ENCODE assay signal across 8 mouse cellular contexts in the genomic region with DNA sequence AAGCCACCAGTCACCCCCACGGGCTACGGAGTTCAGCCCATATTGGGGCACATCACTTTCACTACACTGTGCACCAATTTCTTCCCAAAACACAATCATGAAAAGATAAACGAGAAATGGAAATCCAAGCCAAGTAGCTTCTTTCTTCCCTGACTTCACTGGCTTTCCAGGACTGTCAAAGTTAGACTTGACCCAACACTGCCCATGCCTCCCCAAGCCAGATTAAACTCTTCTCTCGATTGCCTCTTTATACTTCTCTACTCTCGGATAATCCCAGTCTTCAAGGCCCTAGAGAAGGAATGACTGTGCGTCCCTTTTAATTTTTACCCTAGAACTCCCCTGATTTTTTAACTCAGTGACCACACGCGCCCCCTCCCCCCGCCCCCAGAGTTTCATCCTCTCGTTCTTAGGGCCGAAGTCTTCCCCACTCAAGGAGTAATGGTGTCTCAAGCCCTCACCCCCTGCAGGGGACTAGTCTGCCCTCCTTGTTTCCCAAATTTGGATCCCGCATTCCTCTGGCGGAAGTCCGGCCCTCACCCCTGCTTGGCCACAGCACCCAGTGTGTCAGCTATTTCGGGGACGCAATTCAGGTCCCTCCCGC. TPM values are rescaled to one million over a fixed set of nuclear protein-coding genes. Genes with fewer than 3 reads are reported as not detected.
A peak's percentile ranks its signal among the peaks of the same experiment; 100 is the strongest.
DNase-seq lines count a peak whose midpoint lies in the region; ATAC-seq and TF ChIP-seq lines count a peak whose summit lies in the region.

No protein-coding gene starts in this region.

- no peak for TF ChIP-seq POLR2A in cortical plate, adult 2 months (IDR thresholded peaks at IDR 0.05; ENCODE audit: extremely low read depth, insufficient read depth, low read length)

- WGBS in kidney, embryonic 15.5 days: 3% methylated on average over 17 of the region's 17 CpGs
- WGBS in hindbrain, embryonic 15.5 days: 6% methylated on average over 17 of the region's 17 CpGs
- 5% methylated on average over 17 of the region's 17 CpGs for WGBS in midbrain, postnatal 0 days

- no peaks in the 10 kb centered on the region for H3K27me3 ChIP-seq in kidney, embryonic 15.5 days
- H3K27me3 ChIP-seq in hindbrain, embryonic 15.5 days: no peaks in the 10 kb centered on the region
- no peaks in the 10 kb centered on the region for H3K27me3 ChIP-seq in midbrain, postnatal 0 days (ENCODE audit: insufficient read depth, low read length)

- TF ChIP-seq CTCF in cortical plate, adult 2 months (IDR thresholded peaks at IDR 0.05; ENCODE audit: extremely low read depth, insufficient read depth, low read length): no peak
- no peak for TF ChIP-seq CTCF in midbrain, postnatal 0 days (IDR thresholded peaks at IDR 0.05)

- peak overlapping the region; percentile 77 for H3K27ac ChIP-seq in kidney, embryonic 15.5 days
- no peak overlapping the region for H3K27ac ChIP-seq in cortical plate, adult 2 months (ENCODE audit: insufficient read depth, low read length)
- peak overlapping the region; percentile 88 for H3K27ac ChIP-seq in hindbrain, embryonic 15.5 days (replicated peaks)
- peak overlapping the region; percentile 85 for H3K27ac ChIP-seq in midbrain, postnatal 0 days (ENCODE audit: low read depth, low read length)

- H3K9me3 ChIP-seq in kidney, embryonic 15.5 days (replicated peaks): no peaks in the 10 kb centered on the region
- H3K9me3 ChIP-seq in hindbrain, embryonic 15.5 days: no peaks in the 10 kb centered on the region
- no peaks in the 10 kb centered on the region for H3K9me3 ChIP-seq in midbrain, postnatal 0 days (ENCODE audit: low read length)

- peaks cover 25% of the 10 kb centered on the region for H3K4me1 ChIP-seq in kidney, embryonic 15.5 days
- H3K4me1 ChIP-seq in cortical plate, adult 2 months (ENCODE audit: control insufficient read depth, insufficient read depth, low read length): peaks cover 6% of the 10 kb centered on the region; the same call in 1 of the 2 replicates
- peaks cover 23% of the 10 kb centered on the region for H3K4me1 ChIP-seq in hindbrain, embryonic 15.5 days (replicated peaks)
- H3K4me1 ChIP-seq in midbrain, postnatal 0 days (ENCODE audit: insufficient read depth, low read length): no peaks in the 10 kb centered on the region

- peak overlapping the region; percentile 67 for H3K4me3 ChIP-seq in kidney, embryonic 15.5 days (replicated peaks)
- H3K4me3 ChIP-seq in cortical plate, adult 2 months (ENCODE audit: insufficient read depth, low read length): peak overlapping the region; percentile 50
- peak overlapping the region; percentile 73 for H3K4me3 ChIP-seq in hindbrain, embryonic 15.5 days
- H3K4me3 ChIP-seq in midbrain, postnatal 0 days (ENCODE audit: low read depth, low read length): peak overlapping the region; percentile 69

- peak overlapping the region; percentile 69 for H3K4me2 ChIP-seq in kidney, embryonic 15.5 days
- peak overlapping the region; percentile 62 for H3K4me2 ChIP-seq in hindbrain, embryonic 15.5 days
- H3K4me2 ChIP-seq in midbrain, postnatal 0 days (ENCODE audit: low read depth, low read length, poor library complexity, severe bottlenecking): peak overlapping the region; percentile 70

- no peak for DNase-seq in kidney, postnatal 36 days
- no peak for DNase-seq in midbrain, postnatal 0 days (ENCODE audit: low spot score)
- DNase-seq in urinary bladder, postnatal 25 days (ENCODE audit: low spot score): no peak
- DNase-seq in B cell, adult 2 months: no peak

- H3K36me3 ChIP-seq in kidney, embryonic 15.5 days: peaks cover 40% of the 10 kb centered on the region
- peaks cover 33% of the 10 kb centered on the region for H3K36me3 ChIP-seq in hindbrain, embryonic 15.5 days
- peaks cover 27% of the 10 kb centered on the region for H3K36me3 ChIP-seq in midbrain, postnatal 0 days (ENCODE audit: insufficient read depth, low read length)

- peak overlapping the region; percentile 66 for H3K9ac ChIP-seq in kidney, embryonic 15.5 days
- peak overlapping the region; percentile 64 for H3K9ac ChIP-seq in hindbrain, embryonic 15.5 days
- H3K9ac ChIP-seq in midbrain, postnatal 0 days (replicated peaks; ENCODE audit: low read length, poor library complexity, severe bottlenecking): peak overlapping the region; percentile 70

- ATAC-seq in kidney, embryonic 15.5 days (replicated peaks; ENCODE audit: low FRiP score): peak; percentile 69
- ATAC-seq in hindbrain, embryonic 15.5 days (ENCODE audit: low FRiP score, low read depth): no peak
- peak; percentile 50 for ATAC-seq in midbrain, postnatal 0 days (ENCODE audit: low FRiP score)
- ATAC-seq in granulocyte monocyte progenitor cell, adult 5-6 weeks (replicated peaks; ENCODE audit: poor library complexity, severe bottlenecking): no peak

RNA-seq across cellular contexts. Expression of a gene that starts 0.5 kb away (rescaled TPM):
- polyA plus RNA-seq in kidney, embryonic 15.5 days (2015; fragmentation: Nextera tagmentation; extraction: Ambion mirVana): 101 and 104 TPM in 2 replicates
- 52.6 and 54.8 TPM in 2 replicates for polyA plus RNA-seq in cortical plate, adult 2 months (2012; rRNA removed)
- polyA plus RNA-seq in hindbrain, embryonic 15.5 days (2015; fragmentation: Nextera tagmentation; extraction: Ambion mirVana): 89.7 and 101 TPM in 2 replicates
- 79.6 and 92.9 TPM in 2 replicates for total RNA-seq in midbrain, postnatal 0 days (2014; rRNA removed)
- polyA plus RNA-seq in midbrain, postnatal 0 days (2015; fragmentation: Nextera tagmentation; extraction: Ambion mirVana): 83.4 and 85.2 TPM in 2 replicates
- total RNA-seq in granulocyte monocyte progenitor cell, adult 5-6 weeks (2014; fragmentation: Nextera tagmentation): 69.5 and 89.4 TPM in 2 replicates
- 57.4 and 68.2 TPM in 2 replicates for total RNA-seq in granulocyte monocyte progenitor cell, adult 5-6 weeks (2017)

RNA-seq across cellular contexts. Expression of a gene that starts 37.6 kb away (rescaled TPM):
- polyA plus RNA-seq in kidney, embryonic 15.5 days (2015; fragmentation: Nextera tagmentation; extraction: Ambion mirVana): 50.7 and 53.2 TPM in 2 replicates
- 3.7 and 3.8 TPM in 2 replicates for polyA plus RNA-seq in cortical plate, adult 2 months (2012; rRNA removed)
- 19.0 TPM in 2 replicates for polyA plus RNA-seq in hindbrain, embryonic 15.5 days (2015; fragmentation: Nextera tagmentation; extraction: Ambion mirVana)
- 13.3 and 13.7 TPM in 2 replicates for total RNA-seq in midbrain, postnatal 0 days (2014; rRNA removed)
- 13.2 and 14.3 TPM in 2 replicates for polyA plus RNA-seq in midbrain, postnatal 0 days (2015; fragmentation: Nextera tagmentation; extraction: Ambion mirVana)
- 70.3 and 79.6 TPM in 2 replicates for total RNA-seq in granulocyte monocyte progenitor cell, adult 5-6 weeks (2014; fragmentation: Nextera tagmentation)
- total RNA-seq in granulocyte monocyte progenitor cell, adult 5-6 weeks (2017): 85.8 and 93.8 TPM in 2 replicates

RNA-seq across cellular contexts. Expression of a gene that starts 40.9 kb away (rescaled TPM):
- polyA plus RNA-seq in kidney, embryonic 15.5 days (2015; fragmentation: Nextera tagmentation; extraction: Ambion mirVana): 6.3 and 6.8 TPM in 2 replicates
- polyA plus RNA-seq in cortical plate, adult 2 months (2012; rRNA removed): 6.0 and 7.9 TPM in 2 replicates
- polyA plus RNA-seq in hindbrain, embryonic 15.5 days (2015; fragmentation: Nextera tagmentation; extraction: Ambion mirVana): 39.7 and 42.2 TPM in 2 replicates
- total RNA-seq in midbrain, postnatal 0 days (2014; rRNA removed): 35.6 and 47.4 TPM in 2 replicates
- polyA plus RNA-seq in midbrain, postnatal 0 days (2015; fragmentation: Nextera tagmentation; extraction: Ambion mirVana): 33.0 and 34.0 TPM in 2 replicates
- not detected in 2 replicates for total RNA-seq in granulocyte monocyte progenitor cell, adult 5-6 weeks (2014; fragmentation: Nextera tagmentation)
- total RNA-seq in granulocyte monocyte progenitor cell, adult 5-6 weeks (2017): not detected in 2 replicates

RNA-seq across cellular contexts. Expression of a gene that starts 52.9 kb away (rescaled TPM):
- 46.8 and 54.6 TPM in 2 replicates for polyA plus RNA-seq in kidney, embryonic 15.5 days (2015; fragmentation: Nextera tagmentation; extraction: Ambion mirVana)
- 33.0 and 33.3 TPM in 2 replicates for polyA plus RNA-seq in cortical plate, adult 2 months (2012; rRNA removed)
- polyA plus RNA-seq in hindbrain, embryonic 15.5 days (2015; fragmentation: Nextera tagmentation; extraction: Ambion mirVana): 30.3 and 34.3 TPM in 2 replicates
- total RNA-seq in midbrain, postnatal 0 days (2014; rRNA removed): 40.2 and 42.1 TPM in 2 replicates
- polyA plus RNA-seq in midbrain, postnatal 0 days (2015; fragmentation: Nextera tagmentation; extraction: Ambion mirVana): 29.7 and 31.9 TPM in 2 replicates
- 37.3 and 41.5 TPM in 2 replicates for total RNA-seq in granulocyte monocyte progenitor cell, adult 5-6 weeks (2014; fragmentation: Nextera tagmentation)
- 20.0 and 23.7 TPM in 2 replicates for total RNA-seq in granulocyte monocyte progenitor cell, adult 5-6 weeks (2017)

Comparison
In these comparisons a context has a peak if more than half of its experiments do, and no peak if none do; other contexts are left out.
1. ATAC-seq: peak in kidney, embryonic 15.5 days (single experiment) and midbrain, postnatal 0 days (single experiment); none in hindbrain, embryonic 15.5 days (single experiment) and granulocyte monocyte progenitor cell, adult 5-6 weeks (single experiment).
2. Peak in every context shown above with its lines, with median percentiles within 50 percentile points of each other: H3K4me2 ChIP-seq, H3K4me3 ChIP-seq and H3K9ac ChIP-seq.